Mouse (Mus musculus) Patski (cell line): ENCODE measurements around the gene Prrc2b. TPM values are rescaled to one million over a fixed set of nuclear protein-coding genes. Genes with fewer than 3 reads are reported as not detected.

Source experiments
- ATAC-seq: fragments of 100-300 bp; one replicate; pipeline ENCODE4 v1.8.0; 2021
- CTCF ChIA-PET: fragments of 350-600 bp; sonication (Branson Sonifier 250); formaldehyde crosslinking; loops from one replicate; lab custom pipeline; 2022; ENCODE audit warnings: inconsistent platforms; lab: Charles Lee
- POLR2A ChIA-PET: fragments of 350-600 bp; sonication (Branson Sonifier 250); formaldehyde crosslinking; loops from one replicate; lab custom pipeline; 2022; ENCODE audit warnings: antibody characterized with exemption, inconsistent platforms; lab: Charles Lee
- DNase-seq: peaks from one replicate; pipeline ENCODE4 v3.0.0-alpha.2; 2011; ENCODE audit warnings: low read depth, low spot score
- H3K27me3 ChIP-seq: fragments of 371-371 bp; one replicate; pipeline ENCODE4 v1.5.1; 2021
- CTCF ChIP-seq: fragments of 100-300 bp; IDR thresholded peaks from one replicate; pipeline ENCODE4 v1.5.1; 2021
- in situ Hi-C: fragments of 300-500 bp; cut with MboI; formaldehyde crosslinking; loops from 3 replicates; pipeline ENCODE4 v1.11.1; 2018; ENCODE audit warnings: low pct_unique_long_range_greater_than_20kb, mixed read lengths
- polyA plus RNA-seq: library from polyadenylated mRNA; unstranded; gene quantifications from one replicate; pipeline ENCODE4 v1.2.3, GENCODE M21; 2021

The Prrc2b gene
- polyA plus RNA-seq, 1 experiment from 2014 or later = 81.9 TPM

DNA sequence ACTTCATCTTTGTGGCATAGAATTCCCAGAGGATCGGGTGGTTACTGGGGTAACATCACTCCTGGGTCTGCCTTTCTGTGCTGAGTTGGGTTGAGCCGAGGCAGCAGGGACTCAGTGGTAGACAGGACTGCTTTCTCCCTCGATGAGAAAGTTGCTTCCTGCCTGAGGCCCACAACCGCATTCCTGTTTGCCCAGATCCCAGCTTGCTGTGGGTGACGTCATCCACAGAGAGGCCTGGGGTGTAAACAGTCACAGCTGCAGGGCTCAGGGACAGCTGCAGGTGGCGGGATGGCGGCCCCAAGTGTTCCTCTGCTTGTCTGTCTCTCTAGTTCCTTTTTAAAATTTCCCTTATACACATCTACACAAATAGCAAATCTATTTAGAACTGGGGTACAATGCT is 16.9 kb downstream of the Prrc2b start:
- in situ Hi-C loops = no loop called here
- POLR2A ChIA-PET = no interaction called here

DNA sequence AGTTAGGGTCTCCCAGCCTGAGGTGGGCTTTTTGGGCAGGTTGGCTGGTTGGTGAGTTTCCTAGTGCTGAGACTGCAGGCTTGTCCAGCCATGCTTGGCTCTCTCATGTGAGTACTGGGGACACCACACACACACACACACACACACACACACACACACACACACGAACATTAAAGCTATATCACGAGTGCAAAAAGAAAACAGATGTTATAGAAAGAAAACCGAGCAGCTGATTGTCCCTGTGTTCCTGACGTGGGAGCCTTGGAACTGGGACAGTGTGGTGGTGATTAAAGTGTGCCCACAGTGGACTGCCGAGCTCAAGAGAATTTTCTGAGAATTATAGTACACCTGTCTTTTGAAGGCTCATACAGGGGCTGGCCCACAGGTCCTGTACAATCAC is 18.4 kb downstream of the Prrc2b start:
- no peak for TF ChIP-seq CTCF
- CTCF ChIA-PET = interaction anchor here (0.8 to 1.2 kb wide), 3 partner anchors 10 to 35 kb away, joined by 3 to 4 read pairs (median 3); no protein-coding TSS in a partner anchor
- POLR2A ChIA-PET = interaction anchor here (0.8 to 1.4 kb wide), 2 partner anchors 9 to 27 kb away, joined by 3 to 4 read pairs; no protein-coding TSS in a partner anchor
- DNase-seq (no peak), ATAC-seq (no peak)
- no peaks in the 10 kb centered on the region for H3K27me3 ChIP-seq
- in situ Hi-C loops = no loop called here

More for the DNA sequence above, 16.9 kb downstream of the Prrc2b start:
- DNase-seq = no peak
- CTCF ChIA-PET = interaction anchor here (0.7 kb wide), 1 partner anchor 37 kb away, joined by 3 read pairs; no protein-coding TSS in a partner anchor
- TF ChIP-seq CTCF = no peak
- no peaks in the 10 kb centered on the region for H3K27me3 ChIP-seq
- peak; percentile 69 for ATAC-seq

DNA sequence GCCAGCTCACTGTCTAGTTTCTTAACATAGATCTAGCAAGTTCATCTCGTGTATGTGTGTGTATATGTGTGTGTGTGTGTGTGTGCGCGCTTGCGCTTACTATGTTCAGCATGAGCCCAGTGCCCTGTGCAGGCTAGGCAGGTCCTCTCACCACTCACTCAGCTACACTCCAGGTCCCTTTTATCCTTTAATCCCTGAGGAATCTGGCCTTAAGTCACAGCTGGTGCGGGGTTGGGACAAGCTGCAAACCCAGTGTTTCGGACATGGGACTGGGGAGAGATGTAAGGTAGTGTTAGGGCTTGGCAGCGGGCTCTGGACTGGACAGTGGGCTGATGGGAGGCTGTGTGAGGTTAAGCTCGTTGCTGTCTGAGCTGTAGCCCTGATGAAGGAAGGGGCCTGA is 19.1 kb downstream of the Prrc2b start:
- DNase-seq (no peak), ATAC-seq (no peak)
- ChIA-PET POLR2A (interaction anchor here (0.8 to 1.4 kb wide), 2 partner anchors 8 to 28 kb away, joined by 3 to 4 read pairs; no protein-coding TSS in a partner anchor), CTCF (interaction anchor here (0.8 to 1.2 kb wide), 3 partner anchors 9 to 36 kb away, joined by 3 to 4 read pairs (median 3); no protein-coding TSS in a partner anchor)
- TF ChIP-seq CTCF = no peak
- in situ Hi-C loops = no loop called here
- no peaks in the 10 kb centered on the region for H3K27me3 ChIP-seq

DNA sequence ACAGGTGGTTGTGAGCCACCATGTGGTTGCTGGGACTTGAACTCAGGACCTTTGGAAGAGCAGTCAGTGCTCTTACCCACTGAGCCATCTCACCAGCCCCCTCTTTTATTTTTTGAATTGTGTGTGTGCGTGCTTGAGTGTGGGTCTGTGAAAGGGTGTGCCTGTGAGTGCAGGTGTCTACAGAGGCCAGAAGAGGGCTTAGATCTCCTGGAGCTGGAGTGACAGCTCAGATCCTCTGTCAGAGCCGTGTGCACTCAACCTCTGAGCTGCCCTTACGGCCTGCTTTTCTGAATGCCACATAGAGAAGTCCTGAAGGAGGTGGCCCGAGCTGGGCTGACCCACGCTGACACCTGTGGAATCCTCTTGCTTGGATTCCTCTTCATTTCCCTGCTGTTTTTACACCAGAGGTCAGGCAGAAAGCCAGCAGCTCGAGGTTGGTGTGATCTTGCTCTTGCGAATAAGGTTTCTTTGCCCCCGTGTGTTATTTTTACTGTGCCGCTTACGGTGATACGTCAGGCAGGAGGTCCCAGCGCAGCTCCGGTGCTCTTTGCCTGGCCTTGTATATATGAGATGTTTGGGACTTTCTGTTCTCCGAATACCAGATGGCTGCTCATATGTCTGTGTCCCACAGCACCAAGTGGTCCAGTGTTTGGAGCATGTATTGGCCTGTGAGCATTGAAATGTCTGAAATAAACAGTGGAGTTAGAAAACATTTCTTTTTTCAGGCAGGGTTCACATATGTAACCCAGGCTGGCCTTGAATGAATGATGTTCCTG is 21.0 kb downstream of the Prrc2b start:
- CTCF ChIA-PET = no interaction called here
- ATAC-seq = no peak
- in situ Hi-C loops = no loop called here
- POLR2A ChIA-PET = no interaction called here
- no peak for DNase-seq
- no peak for TF ChIP-seq CTCF
- H3K27me3 ChIP-seq = no peaks in the 10 kb centered on the region

DNA sequence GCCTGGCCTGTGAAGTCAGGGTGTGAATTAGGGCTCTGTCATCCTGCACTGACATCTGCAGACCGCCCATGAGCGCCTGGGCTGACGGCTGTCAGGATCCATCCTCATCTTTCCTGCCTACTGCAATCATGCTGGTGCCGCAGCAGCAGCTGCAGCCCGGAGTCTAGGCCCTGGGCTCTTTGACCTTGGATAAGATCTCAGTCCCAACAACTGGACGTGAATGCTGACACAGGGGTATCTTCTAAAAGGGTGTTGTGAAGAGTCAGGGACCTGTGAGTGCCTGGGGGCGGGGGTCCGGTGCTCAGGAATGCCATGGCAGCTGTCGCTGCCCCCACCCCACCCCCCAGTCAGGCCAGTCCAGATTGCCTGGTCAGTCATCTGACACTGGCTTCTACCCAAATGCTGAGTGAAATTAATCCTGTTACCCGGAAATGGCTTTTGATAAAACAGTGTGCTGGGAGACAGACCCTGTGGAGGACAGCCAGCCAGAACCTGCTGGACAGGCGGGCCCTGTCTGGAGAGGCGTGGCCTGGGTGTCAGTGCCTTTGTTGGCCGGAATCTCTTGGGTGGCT is 23.4 kb downstream of the Prrc2b start:
- CTCF ChIA-PET = no interaction called here
- POLR2A ChIA-PET = interaction anchor here (2.1 kb wide), 1 partner anchor 10 kb away, joined by 5 read pairs; no protein-coding TSS in a partner anchor
- in situ Hi-C loops = no loop called here
- ATAC-seq = peak; percentile 72
- no peak for TF ChIP-seq CTCF
- DNase-seq = peak; percentile 88
- H3K27me3 ChIP-seq = no peaks in the 10 kb centered on the region

DNA sequence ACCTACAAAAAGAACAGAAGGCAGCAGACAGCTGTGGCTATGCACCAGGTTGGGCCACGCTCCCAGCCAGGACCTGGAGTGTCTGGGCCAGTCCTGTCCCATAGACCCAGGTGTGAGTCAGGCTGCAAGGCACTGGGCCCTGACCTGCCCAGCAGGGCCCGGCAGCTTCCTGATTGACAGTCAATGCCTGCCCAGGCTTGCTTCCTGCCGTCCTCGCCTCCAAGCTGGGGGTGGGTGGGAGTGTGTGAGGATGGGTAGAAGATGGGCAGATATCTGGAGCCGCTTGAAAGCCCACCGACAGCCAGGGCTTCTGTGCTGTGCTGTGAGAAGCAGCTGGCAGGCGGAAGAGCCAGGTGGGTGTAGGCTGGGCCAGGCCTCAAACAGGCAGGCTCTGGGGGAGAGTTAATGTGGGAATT is 24.2 kb downstream of the Prrc2b start:
- ATAC-seq = peak; percentile 66
- ChIA-PET CTCF (no interaction called here), POLR2A (interaction anchor here (1.1 to 2.1 kb wide), 2 partner anchors 9 to 10 kb away, joined by 3 to 5 read pairs; no protein-coding TSS in a partner anchor)
- in situ Hi-C loops = no loop called here
- TF ChIP-seq CTCF = no peak
- H3K27me3 ChIP-seq = no peaks in the 10 kb centered on the region
- DNase-seq = no peak

DNA sequence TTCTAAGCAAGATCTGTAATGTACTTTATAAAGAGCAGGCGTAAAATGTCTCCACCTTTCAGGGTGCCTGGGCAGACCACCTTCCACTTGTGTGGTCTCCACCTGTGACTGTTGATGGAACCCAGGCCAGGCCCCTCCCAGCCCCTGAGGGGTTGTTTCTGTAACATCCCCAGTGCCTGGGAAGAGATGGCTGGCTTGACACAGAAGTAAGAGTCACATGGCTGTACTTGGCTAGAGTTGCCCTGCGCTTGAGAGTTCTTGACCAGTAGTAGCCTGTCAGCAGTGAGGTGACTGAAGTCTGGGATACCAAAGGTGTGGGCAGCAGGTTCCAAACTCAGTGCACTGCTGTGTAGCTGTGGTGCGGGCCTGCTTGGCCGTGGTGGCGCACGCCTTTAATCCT is 24.6 kb downstream of the Prrc2b start:
- H3K27me3 ChIP-seq = no peaks in the 10 kb centered on the region
- DNase-seq (no peak), ATAC-seq (no peak)
- TF ChIP-seq CTCF = no peak
- ChIA-PET POLR2A (interaction anchor here (1.1 to 2.1 kb wide), 2 partner anchors 9 to 10 kb away, joined by 3 to 5 read pairs; no protein-coding TSS in a partner anchor), CTCF (no interaction called here)
- in situ Hi-C loops = no loop called here

DNA sequence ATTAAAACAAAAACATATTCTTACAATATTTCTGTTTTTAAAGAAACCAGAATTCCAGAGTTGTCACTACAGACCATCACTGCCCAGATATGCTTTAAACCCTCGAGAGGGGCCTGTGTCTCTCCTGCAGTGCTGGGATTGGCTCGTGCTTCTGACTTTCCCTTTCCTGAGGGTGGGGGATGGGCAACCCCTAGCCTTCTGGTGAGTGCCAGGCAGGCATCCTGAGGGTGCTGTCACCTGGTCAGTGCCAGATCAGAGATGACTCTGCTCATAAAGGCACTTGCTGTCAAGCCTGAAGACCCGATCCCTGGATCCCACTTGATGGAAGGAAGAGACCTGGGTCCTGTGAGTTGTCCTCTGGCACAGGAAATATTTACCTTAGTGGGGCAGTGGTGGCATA is 26.0 kb downstream of the Prrc2b start:
- DNase-seq = no peak
- H3K27me3 ChIP-seq = no peaks in the 10 kb centered on the region
- ChIA-PET POLR2A (no interaction called here), CTCF (no interaction called here)
- in situ Hi-C loops = no loop called here
- ATAC-seq = no peak
- TF ChIP-seq CTCF = no peak

DNA sequence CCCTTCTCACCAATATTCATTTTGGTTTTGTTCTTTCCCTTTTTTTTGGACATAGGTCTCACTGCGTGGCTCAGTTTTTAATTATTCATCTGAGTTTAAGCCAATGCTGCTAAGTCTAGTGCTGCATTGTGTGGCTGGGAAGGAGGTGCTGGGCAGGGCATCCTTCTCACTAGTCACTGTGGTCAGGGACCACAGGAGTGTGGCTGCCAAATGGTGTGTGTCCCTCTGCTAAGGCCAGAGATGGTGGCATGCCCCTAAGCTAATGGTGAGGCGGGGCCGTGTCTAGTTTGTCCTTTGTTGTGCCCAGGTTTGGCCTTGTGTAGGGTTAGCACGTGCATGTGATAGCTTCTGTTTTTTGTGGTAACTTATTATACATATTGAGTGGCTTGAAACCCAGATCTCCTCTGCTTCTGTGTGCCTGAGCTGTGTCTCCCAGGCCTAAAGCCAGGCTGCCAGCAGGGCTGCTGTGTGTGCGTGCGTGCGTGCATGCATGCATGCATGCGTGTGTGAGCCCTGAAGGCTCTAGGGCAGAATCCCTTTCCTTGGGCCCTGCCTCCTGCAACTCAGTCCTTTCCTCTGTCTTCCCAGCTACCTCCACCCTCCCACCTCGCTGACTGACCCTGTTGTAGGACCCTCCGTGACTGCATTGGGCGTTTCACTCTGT is 26.6 kb downstream of the Prrc2b start:
- H3K27me3 ChIP-seq = no peaks in the 10 kb centered on the region
- CTCF ChIA-PET = interaction anchor here (2.0 kb wide), 1 partner anchor 43 kb away, joined by 6 read pairs; no protein-coding TSS in a partner anchor

DNA sequence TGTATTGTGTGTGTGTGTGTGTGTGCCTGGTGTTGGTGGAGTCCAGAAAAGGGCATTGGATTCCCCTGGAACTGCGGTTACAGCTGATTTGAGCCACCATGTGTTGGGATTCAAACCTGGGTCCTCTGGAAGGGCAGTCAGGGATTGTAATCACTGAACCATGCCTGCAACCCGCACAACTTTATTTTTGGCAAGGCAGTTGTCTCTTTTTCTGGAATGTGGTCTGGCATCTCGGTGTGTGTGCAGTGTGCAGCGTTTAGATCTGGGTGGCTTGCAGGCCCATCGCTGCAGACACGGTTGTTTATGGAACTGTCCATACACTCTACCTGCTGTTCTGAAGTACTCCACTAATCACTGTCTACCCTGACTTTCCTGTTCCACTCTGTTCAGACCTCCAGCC is 28.5 kb downstream of the Prrc2b start:
- CTCF ChIA-PET = interaction anchor here (0.9 to 2.0 kb wide), 2 partner anchors 10 to 45 kb away, joined by 3 to 6 read pairs; no protein-coding TSS in a partner anchor
- POLR2A ChIA-PET = no interaction called here
- TF ChIP-seq CTCF = no peak
- in situ Hi-C loops = no loop called here
- DNase-seq (no peak), ATAC-seq (no peak)
- no peaks in the 10 kb centered on the region for H3K27me3 ChIP-seq

More for the DNA sequence above, 26.6 kb downstream of the Prrc2b start:
- no peak for TF ChIP-seq CTCF
- in situ Hi-C loops = no loop called here
- DNase-seq (no peak), ATAC-seq (no peak)
- POLR2A ChIA-PET = interaction anchor here (1.5 kb wide), 1 partner anchor 26 kb away, joined by 5 read pairs; no protein-coding TSS in a partner anchor
